Mouse (Mus musculus) forebrain, embryonic 11.5 days (tissue): Measurements from ENCODE around the gene 1700013G24Rik. TPM values are rescaled to one million over a fixed set of nuclear protein-coding genes. Genes with fewer than 3 reads are reported as not detected.
"Not testable (repeated sequence)": the region's sequence is repeated elsewhere in the genome, so short reads cannot be mapped to it uniquely, and the experiment has no call there.

Source experiments
- ATAC-seq: fragments of 200-750 bp; cut with Nextera tagmentation; replicated peaks from 2 replicates; pipeline ENCODE4 v1.8.0; 2017; ENCODE audit warnings: moderate TSS enrichment; ENCODE audit not compliant: low FRiP score
- DNase-seq: peaks from one replicate; pipeline ENCODE4 v3.0.0-alpha.2; 2017; ENCODE audit warnings: low spot score
- H3K27ac ChIP-seq: fragments of 300-500 bp; sonication (generic); 2 replicates; pipeline ENCODE4 v1.5.1; 2014; ENCODE audit warnings: low read depth, low read length
- H3K27me3 ChIP-seq: fragments of 300-500 bp; sonication (generic); 2 replicates; pipeline ENCODE4 v1.6.1; 2014; ENCODE audit warnings: mild to moderate bottlenecking, low read length, mixed read lengths; ENCODE audit not compliant: control insufficient read depth, insufficient read depth
- H3K36me3 ChIP-seq: fragments of 300-500 bp; sonication (generic); 2 replicates; pipeline ENCODE4 v1.6.1; 2014; ENCODE audit warnings: mild to moderate bottlenecking, low read length, moderate library complexity, mixed read lengths; ENCODE audit not compliant: control insufficient read depth, insufficient read depth
- H3K4me1 ChIP-seq: fragments of 300-500 bp; sonication (generic); replicated peaks from 2 replicates; pipeline ENCODE4 v1.6.1; 2014; ENCODE audit warnings: low read length, mixed read lengths; ENCODE audit not compliant: control insufficient read depth, insufficient read depth
- H3K4me2 ChIP-seq: fragments of 300-500 bp; sonication (generic); 2 replicates; pipeline ENCODE4 v1.6.1; 2014; ENCODE audit warnings: low read depth, mild to moderate bottlenecking, low read length, moderate library complexity, mixed read lengths; ENCODE audit not compliant: severe bottlenecking
- H3K4me3 ChIP-seq: fragments of 300-500 bp; sonication (generic); 2 replicates; pipeline ENCODE4 v1.5.1; 2014; ENCODE audit warnings: low read depth, low read length
- H3K9ac ChIP-seq: fragments of 300-500 bp; sonication (generic); 2 replicates; pipeline ENCODE4 v1.6.1; 2014; ENCODE audit warnings: low read length
- H3K9me3 ChIP-seq: fragments of 300-500 bp; sonication (generic); 2 replicates; pipeline ENCODE4 v1.6.1; 2016; ENCODE audit warnings: low read length, mixed read lengths; ENCODE audit not compliant: control insufficient read depth
- WGBS: fragments of 180-500 bp; shearing (Covaris S2); extraction: QIAGEN DNeasy Blood & Tissue Kit; methylation state at CpG from one replicate; pipeline ENCODE4 v1.1.7; 2014; 5-methylcytosine and 5-hydroxymethylcytosine counted together
- polyA plus RNA-seq: library from polyadenylated mRNA; unstranded; fragments of >200 nt; fragmentation: Nextera tagmentation; extraction: Ambion mirVana; gene quantifications from 2 replicates; pipeline ENCODE4 v1.2.1, GENCODE M21; 2014

Gene 1700013G24Rik
- polyA plus RNA-seq, result not detected in 2 replicates

- 84% methylated on average over 8 of the region's 8 CpGs for WGBS
- Histone ChIP-seq H3K27ac (no peak within 1 kb of the TSS), H3K4me3 (no peak within 1 kb of the TSS), H3K4me1 (no peaks in the 10 kb centered on the region), H3K36me3 (no peaks in the 10 kb centered on the region), H3K27me3 (no peaks in the 10 kb centered on the region), H3K9me3 (no peaks in the 10 kb centered on the region), H3K4me2 (no peak within 1 kb of the TSS), H3K9ac (no peak within 1 kb of the TSS)
- DNase-seq, result no peak
- ATAC-seq, result no peak
Observed at GRCm38 (mm10) chr4:137453234-137453767, at the start of gene 1700013G24Rik. Gene 1700013G24Rik, plus strand, starts transcription at chr4:137453284.

GRCm38 (mm10) chr4:137405571-137405970 lies 47.5 kb upstream of the 1700013G24Rik start:
- no peaks in the 10 kb centered on the region for H3K27me3 ChIP-seq
- ATAC-seq (no peak), DNase-seq (no peak)
- no peak overlapping the region for H3K4me3 ChIP-seq
- WGBS, result 83% methylated on average over 3 of the region's 3 CpGs
- H3K36me3 ChIP-seq, result no peaks in the 10 kb centered on the region
- H3K4me2 ChIP-seq, result no peak overlapping the region
- no peak overlapping the region for H3K27ac ChIP-seq
- no peaks in the 10 kb centered on the region for H3K4me1 ChIP-seq
- no peaks in the 10 kb centered on the region for H3K9me3 ChIP-seq
- H3K9ac ChIP-seq, result no peak overlapping the region

- H3K4me1 ChIP-seq, result no peaks in the 10 kb centered on the region
Observed at GRCm38 (mm10) chr4:137409691-137410090, 43.4 kb upstream of the 1700013G24Rik start, which contains the start of gene Cela3a. Gene Cela3a, minus strand, starts transcription at chr4:137409791.

DNA sequence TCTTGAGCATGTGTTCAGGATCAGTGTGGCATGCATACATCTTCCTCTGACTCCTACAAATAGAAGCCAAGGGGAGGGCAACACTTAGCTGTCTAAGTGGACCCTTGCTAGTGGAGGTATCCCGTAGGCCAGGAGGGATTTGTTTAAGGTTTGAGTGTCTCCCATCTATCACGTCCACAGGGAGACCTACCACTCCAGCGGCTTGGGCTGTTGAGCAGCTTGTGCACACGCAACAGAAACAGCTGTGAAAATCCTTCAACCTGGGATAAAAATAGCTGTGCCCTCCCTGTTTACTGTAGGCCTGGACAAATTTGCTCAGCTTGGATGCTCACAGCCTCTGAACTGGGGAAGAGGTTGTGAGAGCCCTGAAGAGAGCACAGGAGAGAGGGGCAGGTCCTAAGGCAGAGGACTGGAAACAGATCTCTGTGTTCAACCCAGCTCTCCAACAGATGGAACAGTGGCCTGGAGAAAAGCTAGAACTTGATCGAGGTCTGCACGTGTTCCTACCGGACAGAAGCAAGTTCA lies 40.8 kb upstream of the 1700013G24Rik start:
- not testable (repeated sequence) for H3K9ac ChIP-seq, H3K36me3 ChIP-seq, H3K4me3 ChIP-seq, H3K4me2 ChIP-seq, ATAC-seq, H3K4me1 ChIP-seq, H3K27me3 ChIP-seq, H3K9me3 ChIP-seq, H3K27ac ChIP-seq, DNase-seq
- 86% methylated on average over 7 of the region's 7 CpGs for WGBS

More at GRCm38 (mm10) chr4:137409691-137410090, 43.4 kb upstream of the 1700013G24Rik start, which contains the start of gene Cela3a:
- Histone ChIP-seq H3K9me3 (no peaks in the 10 kb centered on the region), H3K4me2 (no peak within 1 kb of the TSS), H3K9ac (no peak within 1 kb of the TSS), H3K36me3 (no peaks in the 10 kb centered on the region), H3K27me3 (no peaks in the 10 kb centered on the region), H3K4me3 (no peak within 1 kb of the TSS), H3K27ac (no peak within 1 kb of the TSS)
- DNase-seq (no peak), ATAC-seq (no peak)
- 87% methylated on average over 5 of the region's 5 CpGs for WGBS

DNA sequence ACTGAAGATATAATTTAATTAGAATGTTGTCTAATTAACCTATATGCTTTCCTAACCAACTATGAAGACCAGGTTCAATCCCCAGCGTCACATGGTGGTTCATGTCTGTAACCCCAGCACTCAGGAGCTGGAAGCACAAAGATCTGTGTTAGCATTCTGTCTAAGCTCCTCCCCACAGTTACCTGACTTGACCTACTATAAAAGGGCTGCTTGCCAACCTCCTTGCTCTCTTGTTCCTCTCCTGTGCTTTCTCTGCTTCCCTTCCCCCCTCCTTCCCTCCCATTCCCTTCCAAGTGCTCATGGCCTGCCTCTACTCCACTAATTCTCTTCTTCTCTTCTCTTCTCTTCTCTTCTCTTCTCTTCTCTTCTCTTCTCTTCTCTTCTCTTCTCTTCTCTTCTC lies 38.1 kb upstream of the 1700013G24Rik start:
- no peaks in the 10 kb centered on the region for H3K9me3 ChIP-seq
- H3K4me3 ChIP-seq, result no peak overlapping the region
- ATAC-seq (no peak), DNase-seq (no peak)
- H3K4me1 ChIP-seq, result no peaks in the 10 kb centered on the region
- H3K36me3 ChIP-seq, result no peaks in the 10 kb centered on the region
- WGBS, result 81% methylated on average over 1 of the region's 1 CpGs
- no peak overlapping the region for H3K4me2 ChIP-seq
- no peaks in the 10 kb centered on the region for H3K27me3 ChIP-seq
- no peak overlapping the region for H3K27ac ChIP-seq
- no peak overlapping the region for H3K9ac ChIP-seq

GRCm38 (mm10) chr4:137417712-137418564 lies 35.1 kb upstream of the 1700013G24Rik start:
- H3K36me3 ChIP-seq, result no peaks in the 10 kb centered on the region
- ATAC-seq, result no peak
- WGBS, result 79% methylated on average over 11 of the region's 11 CpGs
- H3K4me1 ChIP-seq, result no peaks in the 10 kb centered on the region
- H3K4me2 ChIP-seq, result no peak overlapping the region
- H3K9me3 ChIP-seq, result no peaks in the 10 kb centered on the region
- H3K9ac ChIP-seq, result no peak overlapping the region
- no peak overlapping the region for H3K4me3 ChIP-seq
- DNase-seq, result no peak
- no peaks in the 10 kb centered on the region for H3K27me3 ChIP-seq
- no peak overlapping the region for H3K27ac ChIP-seq

GRCm38 (mm10) chr4:137430502-137430901 lies 22.6 kb upstream of the 1700013G24Rik start, which contains the start of gene Cela3b:
Gene Cela3b, minus strand, starts transcription at chr4:137430540.
- no peak within 1 kb of the TSS for H3K4me3 ChIP-seq
- no peaks in the 10 kb centered on the region for H3K36me3 ChIP-seq
- no peak within 1 kb of the TSS for H3K9ac ChIP-seq
- no peak within 1 kb of the TSS for H3K27ac ChIP-seq
- H3K4me1 ChIP-seq, result no peaks in the 10 kb centered on the region
- H3K9me3 ChIP-seq, result no peaks in the 10 kb centered on the region
- no peak for ATAC-seq
- WGBS, result 97% methylated on average over 4 of the region's 4 CpGs
- H3K4me2 ChIP-seq, result no peak within 1 kb of the TSS
- no peak for DNase-seq
- no peaks in the 10 kb centered on the region for H3K27me3 ChIP-seq

DNA sequence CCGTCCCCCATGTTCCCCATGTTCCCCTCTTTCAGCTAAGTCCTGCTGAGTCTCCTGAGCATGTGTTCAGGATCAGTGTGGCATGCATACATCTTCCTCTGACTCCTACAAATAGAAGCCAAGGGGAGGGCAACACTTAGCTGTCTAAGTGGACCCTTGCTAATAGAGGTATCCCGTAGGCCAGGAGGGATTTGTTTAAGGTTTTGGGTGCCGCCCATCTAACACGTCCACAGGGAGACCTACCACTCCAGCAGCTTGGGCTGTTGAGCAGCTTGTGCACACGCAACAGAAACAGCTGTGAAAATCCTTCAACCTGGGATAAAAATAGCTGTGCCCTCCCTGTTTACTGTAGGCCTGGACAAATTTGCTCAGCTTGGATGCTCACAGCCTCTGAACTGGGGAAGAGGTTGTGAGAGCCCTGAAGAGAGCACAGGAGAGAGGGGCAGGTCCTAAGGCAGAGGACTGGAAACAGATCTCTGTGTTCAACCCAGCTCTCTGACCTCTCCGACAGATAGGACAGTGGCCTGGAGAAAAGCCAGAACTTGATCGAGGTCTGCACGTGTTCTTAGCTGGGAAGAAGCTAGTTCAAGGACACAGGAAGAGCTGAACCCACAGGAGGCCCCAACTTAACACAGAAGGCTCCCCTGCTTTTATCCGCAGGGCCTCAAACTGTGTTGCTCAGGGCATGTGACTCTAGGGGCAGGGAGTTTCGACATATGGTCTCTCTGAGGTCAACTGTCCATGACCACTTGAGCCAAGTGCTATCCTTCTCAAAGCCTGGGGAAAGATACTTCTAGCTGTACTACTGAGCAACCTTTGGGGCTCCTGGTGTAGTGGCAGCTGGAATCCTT lies 20.2 kb upstream of the 1700013G24Rik start:
- not testable (repeated sequence) for H3K27ac ChIP-seq, DNase-seq, H3K36me3 ChIP-seq, H3K4me3 ChIP-seq, H3K9ac ChIP-seq, H3K4me2 ChIP-seq, H3K27me3 ChIP-seq, H3K4me1 ChIP-seq, ATAC-seq, H3K9me3 ChIP-seq
- 88% methylated on average over 10 of the region's 10 CpGs for WGBS
